Mouse (Mus musculus) limb, embryonic 15.5 days (tissue): Measurements from ENCODE around the gene Arl1. TPM values are rescaled to one million over a fixed set of nuclear protein-coding genes. Genes with fewer than 3 reads are reported as not detected.
"Not testable (repeated sequence)": the region's sequence is repeated elsewhere in the genome, so short reads cannot be mapped to it uniquely, and the experiment has no call there.

Source experiments
- ATAC-seq: fragments of 200-750 bp; cut with Nextera tagmentation; 2 replicates; pipeline ENCODE4 v1.8.0; 2017; ENCODE audit warnings: low read depth, moderate TSS enrichment; ENCODE audit not compliant: insufficient number of reproducible peaks, low FRiP score, low TSS enrichment
- H3K27ac ChIP-seq: fragments of 300-500 bp; sonication (generic); 2 replicates; pipeline ENCODE4 v1.5.1; 2015; ENCODE audit warnings: moderate library complexity, mild to moderate bottlenecking, inconsistent platforms
- H3K27me3 ChIP-seq: fragments of 300-500 bp; sonication (generic); 2 replicates; pipeline ENCODE4 v1.6.1; 2015; ENCODE audit warnings: inconsistent platforms
- H3K36me3 ChIP-seq: fragments of 300-500 bp; sonication (generic); 2 replicates; pipeline ENCODE4 v1.6.1; 2015; ENCODE audit warnings: inconsistent platforms
- H3K4me1 ChIP-seq: fragments of 300-500 bp; sonication (generic); 2 replicates; pipeline ENCODE4 v1.6.1; 2015; ENCODE audit warnings: inconsistent platforms
- H3K4me2 ChIP-seq: fragments of 300-500 bp; sonication (generic); 2 replicates; pipeline ENCODE4 v1.6.1; 2015; ENCODE audit warnings: mild to moderate bottlenecking, inconsistent platforms
- H3K4me3 ChIP-seq: fragments of 300-500 bp; sonication (generic); 2 replicates; pipeline ENCODE4 v1.5.1; 2015; ENCODE audit warnings: mild to moderate bottlenecking, inconsistent platforms
- H3K9ac ChIP-seq: fragments of 300-500 bp; sonication (generic); 2 replicates; pipeline ENCODE4 v1.6.1; 2015; ENCODE audit warnings: inconsistent platforms
- H3K9me3 ChIP-seq: fragments of 300-500 bp; sonication (generic); 2 replicates; pipeline ENCODE4 v1.6.1; 2016; ENCODE audit warnings: inconsistent platforms
- WGBS: fragments of 180-500 bp; shearing (Covaris S2); methylation state at CpG from one replicate; pipeline ENCODE4 v1.1.7; 2015; 5-methylcytosine and 5-hydroxymethylcytosine counted together
- polyA plus RNA-seq: library from polyadenylated mRNA; unstranded; fragments of >200 nt; fragmentation: Nextera tagmentation; extraction: Ambion mirVana; gene quantifications from 2 replicates; pipeline ENCODE4 v1.2.1, GENCODE M21; 2015

Gene Arl1
- polyA plus RNA-seq, 1 experiment from 2014 or later: 247 TPM

- ATAC-seq: no peak
- Histone ChIP-seq H3K9ac (no peak overlapping the region), H3K27me3 (no peaks in the 10 kb centered on the region), H3K4me1 (no peaks in the 10 kb centered on the region), H3K27ac (no peak overlapping the region), H3K4me3 (no peak overlapping the region), H3K4me2 (no peak overlapping the region), H3K36me3 (peaks cover 85% of the 10 kb centered on the region), H3K9me3 (no peaks in the 10 kb centered on the region)
- 93% methylated on average over 7 of the region's 7 CpGs for WGBS
Observed at GRCm38 (mm10) chr10:88769676-88770075, 39.0 kb downstream of the Arl1 start.

- not testable (repeated sequence) for H3K27me3 ChIP-seq, H3K4me2 ChIP-seq, ATAC-seq, H3K4me1 ChIP-seq, H3K9ac ChIP-seq, H3K9me3 ChIP-seq, H3K4me3 ChIP-seq, H3K27ac ChIP-seq
- H3K36me3 ChIP-seq: peaks cover 81% of the 10 kb centered on the region
- 82% methylated on average over 5 of the region's 5 CpGs for WGBS
Observed at GRCm38 (mm10) chr10:88772965-88773364, 42.3 kb downstream of the Arl1 start.

GRCm38 (mm10) chr10:88776206-88776605, 45.5 kb downstream of the Arl1 start:
- 88% methylated on average over 6 of the region's 6 CpGs for WGBS
- Histone ChIP-seq H3K36me3 (peaks cover 70% of the 10 kb centered on the region), H3K27ac (no peak overlapping the region), H3K9ac (no peak overlapping the region), H3K9me3 (no peaks in the 10 kb centered on the region), H3K27me3 (no peaks in the 10 kb centered on the region), H3K4me1 (no peaks in the 10 kb centered on the region), H3K4me2 (no peak overlapping the region), H3K4me3 (no peak overlapping the region)
- ATAC-seq: no peak

- Histone ChIP-seq H3K9me3 (no peaks in the 10 kb centered on the region), H3K4me2 (no peak overlapping the region), H3K9ac (no peak overlapping the region), H3K4me3 (no peak overlapping the region), H3K4me1 (no peaks in the 10 kb centered on the region), H3K27me3 (no peaks in the 10 kb centered on the region), H3K36me3 (peaks cover 52% of the 10 kb centered on the region), H3K27ac (no peak overlapping the region)
- 88% methylated on average over 4 of the region's 4 CpGs for WGBS
- ATAC-seq: no peak
Observed at GRCm38 (mm10) chr10:88780716-88781115, 50.1 kb downstream of the Arl1 start.

- not testable (repeated sequence) for H3K27ac ChIP-seq, H3K9ac ChIP-seq, H3K4me2 ChIP-seq, H3K4me3 ChIP-seq, H3K27me3 ChIP-seq, H3K4me1 ChIP-seq, ATAC-seq, H3K9me3 ChIP-seq
- H3K36me3 ChIP-seq: peaks cover 48% of the 10 kb centered on the region
- WGBS: 69% methylated on average over 2 of the region's 2 CpGs
Observed at GRCm38 (mm10) chr10:88783135-88783534, 52.5 kb downstream of the Arl1 start.

GRCm38 (mm10) chr10:88783941-88784340, 53.3 kb downstream of the Arl1 start:
- Histone ChIP-seq H3K27me3 (no peaks in the 10 kb centered on the region), H3K4me1 (no peaks in the 10 kb centered on the region), H3K36me3 (peaks cover 46% of the 10 kb centered on the region), H3K27ac (no peak overlapping the region), H3K4me2 (no peak overlapping the region), H3K9ac (no peak overlapping the region), H3K9me3 (no peaks in the 10 kb centered on the region), H3K4me3 (no peak overlapping the region)
- 88% methylated on average over 5 of the region's 5 CpGs for WGBS
- no peak for ATAC-seq

- Histone ChIP-seq H3K4me1 (no peaks in the 10 kb centered on the region), H3K9ac (no peak overlapping the region), H3K27ac (no peak overlapping the region), H3K36me3 (peaks cover 47% of the 10 kb centered on the region), H3K9me3 (no peaks in the 10 kb centered on the region), H3K27me3 (no peaks in the 10 kb centered on the region), H3K4me3 (no peak overlapping the region), H3K4me2 (no peak overlapping the region)
- 56% methylated on average over 5 of the region's 5 CpGs for WGBS
- no peak for ATAC-seq
Observed at GRCm38 (mm10) chr10:88784513-88784931, 53.9 kb downstream of the Arl1 start.

GRCm38 (mm10) chr10:88793671-88794070, 63.0 kb downstream of the Arl1 start:
- H3K27ac ChIP-seq: no peak overlapping the region
- H3K9me3 ChIP-seq: no peaks in the 10 kb centered on the region
- no peaks in the 10 kb centered on the region for H3K27me3 ChIP-seq
- ATAC-seq: no peak
- H3K4me1 ChIP-seq: no peaks in the 10 kb centered on the region
- H3K9ac ChIP-seq: no peak overlapping the region
- no peak overlapping the region for H3K4me2 ChIP-seq
- no peak overlapping the region for H3K4me3 ChIP-seq
- peaks cover 63% of the 10 kb centered on the region for H3K36me3 ChIP-seq

Other genes with a start within 250 kb of the Arl1 start
- 27.1 and 27.9 TPM in 2 replicates for gene Chpt1, start 226.8 kb upstream of the Arl1 start, polyA plus RNA-seq
- 69.8 and 231 TPM in 2 replicates for gene Mybpc1, start 125.7 kb upstream of the Arl1 start, polyA plus RNA-seq
- gene Spic, start 45.8 kb upstream of the Arl1 start, polyA plus RNA-seq: 0.27 and 0.38 TPM in 2 replicates
- 13.0 TPM in 2 replicates for gene Utp20, start 95.9 kb downstream of the Arl1 start, polyA plus RNA-seq
- 0.07 TPM in 1 of 2 replicates, not detected in the other for gene Slc5a8, start 155.1 kb downstream of the Arl1 start, polyA plus RNA-seq